Comparison of ENCODE assay signal across 20 mouse cellular contexts in the genomic region with DNA sequence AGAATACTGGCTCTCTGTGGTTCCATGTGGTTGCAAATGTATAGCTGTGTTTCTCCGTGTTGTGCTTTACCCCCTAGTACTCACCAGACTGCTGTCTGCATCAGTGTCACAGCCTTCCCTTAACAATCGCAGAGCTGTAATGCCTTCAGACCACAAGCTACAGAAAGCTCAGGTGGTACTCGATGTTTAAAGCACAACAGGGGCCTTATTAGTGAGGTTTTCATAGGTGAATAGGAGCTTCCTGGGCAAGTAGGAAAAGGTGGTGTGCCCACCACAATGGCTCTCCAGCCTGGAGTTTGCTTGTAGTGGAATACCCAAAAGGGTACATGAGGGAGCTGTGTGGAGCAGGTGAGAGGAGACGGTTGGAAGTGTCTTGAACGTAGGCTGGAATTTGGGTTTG. TPM values are rescaled to one million over a fixed set of nuclear protein-coding genes. Genes with fewer than 3 reads are reported as not detected.
DNase-seq lines count a peak whose midpoint lies in the region; ATAC-seq and TF ChIP-seq lines count a peak whose summit lies in the region.
"Had no signal": no experiment of that assay in that cellular context is flagged by ENCODE, and none has a peak within 500 bp of the region (broad histone marks: within the 10 kb centered on the region; RNA-seq: fewer than 3 reads in every experiment).

No protein-coding gene starts in this region.

- intact Hi-C loops in gastrocnemius, adult 2 months (cut with DNase I): no loop called here

- 87% methylated on average over 5 of the region's 5 CpGs for WGBS in lung, embryonic 16.5 days
- WGBS in lung, adult 2 months: 93% methylated on average over 5 of the region's 5 CpGs

- no peak overlapping the region for H3K4me3 ChIP-seq in gastrocnemius, adult 2 months
- no peak overlapping the region for H3K4me3 ChIP-seq in lung, embryonic 16.5 days (ENCODE audit: low read length)
- H3K4me3 ChIP-seq in lung, adult 2 months (replicated peaks; ENCODE audit: extremely low read depth, low read depth, low read length): no peak overlapping the region
- H3K4me3 ChIP-seq: embryonic facial prominence, embryonic 12.5 days; forebrain, embryonic 15.5 days; heart, embryonic 12.5 days; hindbrain, embryonic 15.5 days had no signal

- H3K36me3 ChIP-seq in lung, embryonic 16.5 days (ENCODE audit: control insufficient read depth, insufficient read depth, low read length): no peaks in the 10 kb centered on the region
- H3K36me3 ChIP-seq: embryonic facial prominence, embryonic 12.5 days; forebrain, embryonic 15.5 days; heart, embryonic 12.5 days; hindbrain, embryonic 15.5 days had no signal

- no peak for TF ChIP-seq CTCF in gastrocnemius, adult 2 months (IDR thresholded peaks at IDR 0.05)
- TF ChIP-seq CTCF in lung, adult 2 months (IDR thresholded peaks at IDR 0.05; ENCODE audit: insufficient read depth, low read length): no peak

- H3K4me1 ChIP-seq in lung, embryonic 16.5 days (replicated peaks; ENCODE audit: control insufficient read depth, insufficient read depth, low read length): no peaks in the 10 kb centered on the region
- peaks cover 7% of the 10 kb centered on the region; the same call in 1 of the 2 replicates for H3K4me1 ChIP-seq in lung, adult 2 months (ENCODE audit: control insufficient read depth, insufficient read depth, low read length)
- H3K4me1 ChIP-seq: embryonic facial prominence, embryonic 12.5 days; forebrain, embryonic 15.5 days; heart, embryonic 12.5 days; hindbrain, embryonic 15.5 days had no signal

- no peak overlapping the region for H3K9ac ChIP-seq in lung, embryonic 16.5 days (ENCODE audit: low read length)
- H3K9ac ChIP-seq: embryonic facial prominence, embryonic 12.5 days; forebrain, embryonic 15.5 days; heart, embryonic 12.5 days; hindbrain, embryonic 15.5 days had no signal

- peak overlapping the region; percentile 77 for H3K27ac ChIP-seq in gastrocnemius, adult 2 months
- H3K27ac ChIP-seq in lung, embryonic 16.5 days (ENCODE audit: low read length): peak overlapping the region; percentile 44; the same call in 1 of the 2 replicates
- H3K27ac ChIP-seq: embryonic facial prominence, embryonic 12.5 days; forebrain, embryonic 15.5 days; hindbrain, embryonic 15.5 days had no signal

- no peak for TF ChIP-seq POLR2A in lung, adult 2 months (IDR thresholded peaks at IDR 0.05; ENCODE audit: borderline replicate concordance, extremely low read depth, low read depth, low read length)

- no peaks in the 10 kb centered on the region for H3K27me3 ChIP-seq in lung, embryonic 16.5 days (ENCODE audit: control insufficient read depth, insufficient read depth, low read depth, low read length)
- H3K27me3 ChIP-seq: forebrain, embryonic 15.5 days; heart, embryonic 12.5 days; hindbrain, embryonic 15.5 days; Patski had no signal

- H3K9me3 ChIP-seq in lung, embryonic 16.5 days (ENCODE audit: control insufficient read depth, low read length): no peaks in the 10 kb centered on the region
- H3K9me3 ChIP-seq: embryonic facial prominence, embryonic 12.5 days; forebrain, embryonic 15.5 days; heart, embryonic 12.5 days; hindbrain, embryonic 15.5 days had no signal

- no peak for DNase-seq in gastrocnemius, adult 2 months
- DNase-seq in gastrocnemius, postnatal 4 days (ENCODE audit: low spot score in 2 of 2): no peak
- DNase-seq in lung, adult 2 months: no peak
- DNase-seq in thymus, postnatal 4 days: peak; percentile 10
- DNase-seq in thymus, postnatal 0 days (ENCODE audit: low spot score): no peak
- no peak for DNase-seq in cerebellum, postnatal 4 days (ENCODE audit: low spot score in 2 of 2)
- no peak for DNase-seq in adrenal gland, adult (ENCODE audit: inconsistent age in 2 of 2, low spot score in 1 of 2)
- DNase-seq: adrenal gland, adult 2 months; adrenal gland, postnatal 25 days; cerebellum, adult 11 months; cerebellum, adult 8-10 months; cerebellum, postnatal 14 days; gastrocnemius, postnatal 10 days had no signal

- H3K4me2 ChIP-seq in lung, embryonic 16.5 days (ENCODE audit: low read depth, low read length): no peak overlapping the region
- H3K4me2 ChIP-seq: embryonic facial prominence, embryonic 12.5 days; forebrain, embryonic 15.5 days; heart, embryonic 12.5 days; hindbrain, embryonic 15.5 days had no signal

- no peak for ATAC-seq in lung, embryonic 16.5 days (ENCODE audit: low read depth)
- ATAC-seq: forebrain, embryonic 15.5 days; Patski had no signal

RNA-seq across cellular contexts. Expression of a gene that starts 0.8 kb away (rescaled TPM):
- 1 to 10 TPM; 3.2 to 3.3 TPM for total RNA-seq in gastrocnemius, adult 2 months (2021)
- total RNA-seq in gastrocnemius, postnatal 4 days (2021): 1 to 10 TPM; 7.0 to 7.8 TPM
- polyA plus RNA-seq in lung, embryonic 16.5 days (2015; fragmentation: Nextera tagmentation; extraction: Ambion mirVana): 43.1 and 49.9 TPM in 2 replicates
- 77.0 and 86.0 TPM in 2 replicates for polyA plus RNA-seq in lung, adult 2 months (2012; rRNA removed)
- polyA plus RNA-seq in thymus, postnatal 0 days (2015; fragmentation: Nextera tagmentation; extraction: Ambion mirVana): 59.0 and 88.7 TPM in 2 replicates

RNA-seq across cellular contexts. Expression of a gene that starts 31.7 kb away (rescaled TPM):
- total RNA-seq in gastrocnemius, adult 2 months (2021): under 1 TPM; 0.28 to 0.33 TPM
- under 1 TPM; 0.34 to 0.36 TPM for total RNA-seq in gastrocnemius, postnatal 4 days (2021)
- 2.2 and 2.3 TPM in 2 replicates for polyA plus RNA-seq in lung, embryonic 16.5 days (2015; fragmentation: Nextera tagmentation; extraction: Ambion mirVana)
- 2.7 and 7.5 TPM in 2 replicates for polyA plus RNA-seq in lung, adult 2 months (2012; rRNA removed)
- 5.5 and 5.6 TPM in 2 replicates for polyA plus RNA-seq in thymus, postnatal 0 days (2015; fragmentation: Nextera tagmentation; extraction: Ambion mirVana)
- polyA plus RNA-seq: C2C12, Patski had no signal
